Mouse (Mus musculus) ES-E14 (cell line): Measurements from ENCODE around the gene Cd40.

ENCODE experiments used
- CHD2 ChIP-seq: IDR thresholded peaks from 2 replicates; pipeline ENCODE4 v1.6.1; 2014; ENCODE audit warnings: mild to moderate bottlenecking, low read depth, low read length, inconsistent platforms
- HCFC1 ChIP-seq: IDR thresholded peaks from 2 replicates; pipeline ENCODE4 v1.6.1; 2012; ENCODE audit warnings: low read length, inconsistent platforms, borderline replicate concordance; ENCODE audit not compliant: insufficient read depth
- MAFK ChIP-seq: IDR thresholded peaks from 2 replicates; pipeline ENCODE4 v1.6.1; 2014; ENCODE audit warnings: mild to moderate bottlenecking, low read depth, low read length, inconsistent platforms; ENCODE audit not compliant: insufficient read depth
- ZC3H11A ChIP-seq: IDR thresholded peaks from 2 replicates; pipeline ENCODE4 v1.6.1; 2012; ENCODE audit warnings: low read depth, mild to moderate bottlenecking, inconsistent platforms, low read length, borderline replicate concordance
- ZNF384 ChIP-seq: IDR thresholded peaks from 2 replicates; pipeline ENCODE4 v1.6.1; 2012; ENCODE audit warnings: low read depth, low read length, inconsistent platforms

- TF ChIP-seq MAFK (no peak), ZNF384 (no peak), ZC3H11A (no peak), CHD2 (no peak), HCFC1 (no peak)
Measured at GRCm38 (mm10) chr2:165102920-165103319, 47.5 kb downstream of the Cd40 start.
